Mouse (Mus musculus) G1E (cell line): ENCODE data around the gene Trim33.

Experiments
- CTCF ChIP-seq: IDR thresholded peaks from 2 replicates; pipeline ENCODE4 v1.5.1; 2012; ENCODE audit warnings: low read depth, low read length, inconsistent platforms, mixed read lengths
- GATA1 ChIP-seq: IDR thresholded peaks from 2 replicates; pipeline ENCODE4 v1.6.1; 2012; ENCODE audit warnings: borderline replicate concordance, low read length, inconsistent platforms, mixed read lengths
- POLR2AphosphoS5 ChIP-seq: IDR thresholded peaks from 2 replicates; pipeline ENCODE4 v1.6.1; 2012; ENCODE audit warnings: low read depth, low read length, inconsistent platforms; ENCODE audit not compliant: insufficient replicate concordance

DNA sequence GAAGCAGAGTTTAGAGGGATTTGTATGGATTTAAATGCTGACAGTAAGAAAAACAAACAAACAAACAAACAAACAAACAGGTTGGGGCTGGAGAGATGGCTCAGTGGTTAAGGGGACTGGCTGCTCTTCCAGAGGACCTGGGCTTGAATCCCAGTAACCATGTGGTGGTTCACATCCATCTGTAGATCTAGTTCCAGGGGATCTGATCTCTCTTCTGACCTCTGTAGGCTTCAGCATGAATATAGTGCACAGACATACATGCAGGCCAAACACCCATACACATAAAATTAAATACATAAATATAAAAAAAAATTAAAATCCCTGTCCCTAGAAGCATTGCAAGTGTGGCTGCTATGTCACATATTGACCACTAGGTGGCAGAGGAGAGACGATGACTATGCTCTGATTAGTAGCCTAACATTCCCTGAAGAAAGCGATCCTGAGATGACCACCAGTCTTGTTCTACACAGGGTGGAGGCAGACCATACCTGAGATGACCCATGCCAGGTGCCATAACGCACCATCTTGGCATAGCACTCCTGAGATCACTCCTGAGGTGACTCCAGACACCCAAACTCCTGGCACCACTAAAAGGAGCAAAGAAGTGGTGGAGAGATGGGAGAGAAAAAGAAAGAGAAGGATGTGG lies 113.6 kb downstream of the Trim33 start:
- TF ChIP-seq CTCF (peak; percentile 89), POLR2AphosphoS5 (no peak), GATA1 (no peak)
